Mouse (Mus musculus) gastrocnemius, adult 2 months (tissue): ENCODE data around the gene Nsg2. TPM values are rescaled to one million over a fixed set of nuclear protein-coding genes. Genes with fewer than 3 reads are reported as not detected.
"Not testable (repeated sequence)": the region's sequence is repeated elsewhere in the genome, so short reads cannot be mapped to it uniquely, and the experiment has no call there.

Experiments used
- DNase-seq: peaks from one replicate; pipeline ENCODE4 v3.0.0; 2022
- H3K27ac ChIP-seq: fragments of 200-600 bp; 2 replicates; pipeline ENCODE4 v1.8.1; 2022; ENCODE audit warnings: mild to moderate bottlenecking
- H3K4me3 ChIP-seq: fragments of 200-600 bp; 2 replicates; pipeline ENCODE4 v1.8.1; 2022; ENCODE audit warnings: mild to moderate bottlenecking, moderate library complexity
- CTCF ChIP-seq: fragments of 200-600 bp; IDR thresholded peaks from 2 replicates; pipeline ENCODE4 v1.8.1; 2022; ENCODE audit warnings: antibody characterized with exemption, mild to moderate bottlenecking, moderate library complexity
- intact Hi-C: fragments of 180-260 bp; cut with DNase I; formaldehyde crosslinking; loops from one replicate; pipeline ENCODE4 v1.15.1; 2025
- long read RNA-seq, 2 experiments: library from polyadenylated mRNA; stranded (forward); transcript quantifications; one replicate each; pipeline ENCODE4 v2.0.0; 2021
- total RNA-seq, 2 experiments: library from RNA; stranded (reverse); gene quantifications; 2 replicates each; pipeline ENCODE4 v1.2.3; 2021

Nsg2 gene
- total RNA-seq: not detected
- long read RNA-seq, experiment 1: 0 reads
- long read RNA-seq, experiment 2: 0 reads

DNA sequence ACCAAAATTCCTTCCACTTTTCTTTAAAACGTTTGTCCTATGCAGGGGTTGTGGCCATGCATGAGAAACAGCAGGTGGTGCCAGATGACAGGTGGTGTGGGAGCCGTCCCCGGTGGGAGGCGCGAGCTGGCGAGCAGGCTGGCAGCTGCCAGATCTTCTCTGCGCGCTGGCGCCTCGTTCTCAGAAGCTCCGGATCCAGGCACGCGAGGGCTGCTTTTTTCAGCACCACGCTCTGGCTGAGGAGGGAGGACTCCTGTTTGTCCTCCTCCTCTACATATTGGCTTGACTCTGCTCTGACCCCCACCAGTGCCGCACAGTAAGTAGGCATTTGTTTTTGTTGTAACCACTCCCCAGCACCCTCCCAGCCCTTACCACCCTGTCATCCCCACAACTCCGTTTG lies at the start of gene Nsg2:
TSS of gene Nsg2 (plus strand) at position 183 of the 400 bp plus-strand sequence.
- intact Hi-C loops: loop anchor here (1.0 to 5.0 kb wide), 2 partner anchors 132 to 162 kb away; no protein-coding TSS in a partner anchor

DNA sequence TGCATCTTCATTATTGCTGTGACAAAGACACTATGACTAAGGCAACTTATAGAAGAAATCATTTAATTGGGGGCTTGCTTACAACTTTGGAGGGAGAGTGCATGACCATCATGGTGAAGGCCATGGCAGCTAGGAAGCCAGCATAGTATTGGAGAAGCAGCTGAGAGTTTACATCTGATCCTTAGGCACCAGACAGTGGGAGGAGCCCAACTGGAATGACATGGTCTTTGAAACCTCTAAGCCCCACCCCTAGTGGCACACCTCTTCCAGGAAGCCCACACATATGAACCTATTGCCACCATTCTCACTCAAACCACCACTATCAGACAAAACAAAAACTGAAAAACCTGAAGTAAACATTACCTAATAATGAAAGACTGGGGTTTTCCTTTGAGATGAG lies 40.2 kb upstream of the Nsg2 start:
- Histone ChIP-seq H3K4me3 (no peak overlapping the region), H3K27ac (no peak overlapping the region)
- no peak for DNase-seq
- TF ChIP-seq CTCF: no peak
- intact Hi-C loops: no loop called here

More for the DNA sequence above, at the start of gene Nsg2:
- Histone ChIP-seq H3K4me3 (peak within 1 kb of the TSS; percentile 48), H3K27ac (no peak within 1 kb of the TSS)
- peak; percentile 78 for TF ChIP-seq CTCF
- peak; percentile 86 for DNase-seq

DNA sequence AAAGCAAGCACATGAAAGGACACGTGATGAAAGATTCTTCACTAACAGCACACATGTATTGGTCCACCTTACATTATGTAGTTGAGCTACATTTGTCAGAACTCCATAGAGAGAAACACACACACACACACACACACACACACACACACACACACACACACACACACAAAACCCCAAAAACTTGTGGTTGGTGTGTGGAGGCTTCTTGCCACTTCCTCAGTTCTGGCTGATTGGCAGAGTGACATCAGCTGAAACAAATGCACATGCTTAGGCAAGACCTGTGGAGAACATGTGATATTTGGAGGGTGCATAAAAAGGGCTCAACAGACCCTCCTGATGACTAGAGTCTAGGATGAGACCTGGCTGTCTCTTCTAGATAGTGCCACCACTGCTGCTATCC lies 36.3 kb upstream of the Nsg2 start:
- no peak for TF ChIP-seq CTCF
- no peak overlapping the region for H3K27ac ChIP-seq
- intact Hi-C loops: no loop called here
- no peak for DNase-seq
- H3K4me3 ChIP-seq: no peak overlapping the region

GRCm38 (mm10) chr11:31965256-31966134 lies 34.8 kb upstream of the Nsg2 start, which contains the start of gene 4930524B15Rik:
TSS of gene 4930524B15Rik (plus strand) at chr11:31965592.
- Histone ChIP-seq H3K27ac (no peak within 1 kb of the TSS), H3K4me3 (peak within 1 kb of the TSS; percentile 51)
- intact Hi-C loops: no loop called here
- TF ChIP-seq CTCF: no peak
- DNase-seq: no peak

GRCm38 (mm10) chr11:31974132-31974531 lies 26.1 kb upstream of the Nsg2 start:
- no peak for TF ChIP-seq CTCF
- DNase-seq: no peak
- intact Hi-C loops: no loop called here
- H3K27ac ChIP-seq: no peak overlapping the region
- no peak overlapping the region for H3K4me3 ChIP-seq

DNA sequence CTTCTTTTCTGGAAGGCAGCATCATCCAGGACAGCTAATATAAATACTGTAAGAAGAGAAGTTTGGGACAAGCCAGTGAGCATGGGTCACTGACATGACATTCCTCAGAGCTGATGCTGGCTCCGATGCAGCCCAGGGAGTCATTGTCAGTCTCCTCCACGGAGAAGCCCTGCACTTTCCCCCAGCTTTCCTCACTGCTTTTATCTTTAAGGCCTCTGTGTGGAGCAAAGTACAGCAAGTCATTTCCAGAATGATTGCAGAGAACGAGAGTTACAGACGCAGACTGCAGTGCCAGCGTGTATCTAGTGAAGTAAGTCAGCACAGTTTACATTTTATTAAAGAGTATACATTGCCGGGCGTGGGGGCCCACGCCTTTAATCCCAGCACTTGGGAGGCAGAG lies 25.4 kb upstream of the Nsg2 start:
- intact Hi-C loops: no loop called here
- Histone ChIP-seq H3K27ac (no peak overlapping the region), H3K4me3 (no peak overlapping the region)
- DNase-seq: no peak
- no peak for TF ChIP-seq CTCF

DNA sequence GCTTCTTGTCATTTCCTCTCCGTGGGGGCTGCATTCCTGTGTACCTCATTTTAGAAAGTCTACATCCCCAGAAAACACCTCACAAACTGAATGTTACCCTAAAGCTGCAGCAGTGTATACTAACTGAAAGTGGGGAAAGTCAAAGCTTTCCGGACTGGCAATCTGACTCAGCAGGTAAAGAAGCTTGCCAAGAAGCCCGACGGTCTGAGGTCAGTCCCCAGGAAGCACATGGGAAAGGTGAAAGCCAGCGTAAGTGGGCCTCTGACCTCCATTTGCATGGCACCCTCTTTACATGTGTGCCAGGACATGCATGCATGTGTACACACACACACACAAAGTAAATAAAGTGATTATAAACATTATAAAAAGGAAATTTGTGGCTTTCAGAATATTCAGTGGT lies 24.6 kb upstream of the Nsg2 start:
- Histone ChIP-seq H3K4me3 (no peak overlapping the region), H3K27ac (no peak overlapping the region)
- intact Hi-C loops: no loop called here
- DNase-seq: no peak
- no peak for TF ChIP-seq CTCF

- Histone ChIP-seq H3K4me3 (no peak overlapping the region), H3K27ac (no peak overlapping the region)
- TF ChIP-seq CTCF: no peak
- intact Hi-C loops: no loop called here
- no peak for DNase-seq
Observed at GRCm38 (mm10) chr11:31976137-31976536, 24.1 kb upstream of the Nsg2 start.

GRCm38 (mm10) chr11:31980089-31980488 lies 20.2 kb upstream of the Nsg2 start:
- H3K27ac ChIP-seq, DNase-seq, H3K4me3 ChIP-seq, intact Hi-C loops: not testable (repeated sequence)

DNA sequence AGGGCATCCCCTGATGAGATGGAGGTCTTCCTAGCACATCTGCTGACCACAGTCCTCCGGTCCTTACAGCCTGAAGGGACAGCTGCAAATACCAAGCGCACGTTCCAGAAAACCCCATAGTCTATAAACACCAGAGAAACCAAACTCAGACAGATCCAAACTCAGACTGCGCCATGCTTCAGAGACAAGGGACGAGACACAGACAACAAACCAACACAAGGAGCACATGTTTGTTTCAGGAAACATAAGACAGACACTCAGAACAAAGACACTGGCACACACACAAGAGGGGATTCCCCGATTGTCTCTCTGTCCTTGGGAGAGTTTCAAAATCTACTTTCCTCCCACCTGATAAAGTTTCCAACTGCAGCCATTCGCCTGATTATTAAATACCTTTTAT lies 18.4 kb upstream of the Nsg2 start:
- no peak for DNase-seq
- TF ChIP-seq CTCF: no peak
- intact Hi-C loops: no loop called here
- no peak overlapping the region for H3K27ac ChIP-seq
- H3K4me3 ChIP-seq: no peak overlapping the region

- H3K4me3 ChIP-seq, DNase-seq, intact Hi-C loops, H3K27ac ChIP-seq: not testable (repeated sequence)
Observed at GRCm38 (mm10) chr11:31982247-31982943, 17.9 kb upstream of the Nsg2 start.

DNA sequence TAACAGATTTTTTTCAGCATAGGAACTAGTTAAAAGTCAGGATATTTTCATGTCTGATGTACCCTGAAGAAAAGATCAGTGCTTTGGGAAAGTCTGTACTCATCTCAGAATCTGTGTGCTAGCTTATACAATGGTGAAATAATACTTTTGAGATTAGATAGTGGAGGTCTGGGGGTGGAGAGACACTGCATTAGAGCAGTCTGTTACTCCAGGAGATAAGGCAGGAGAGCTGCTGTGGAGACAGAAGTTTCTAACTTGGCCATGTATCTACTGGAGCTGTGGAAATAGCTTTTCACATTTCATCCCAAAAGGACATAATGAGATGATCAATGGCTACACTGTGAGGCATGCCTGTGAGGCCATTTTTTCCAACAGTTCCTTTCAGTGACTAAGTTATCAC lies 17.0 kb upstream of the Nsg2 start:
- TF ChIP-seq CTCF: no peak

GRCm38 (mm10) chr11:31984786-31985185 lies 15.5 kb upstream of the Nsg2 start:
- DNase-seq: no peak
- intact Hi-C loops: no loop called here
- H3K27ac ChIP-seq: no peak overlapping the region
- no peak for TF ChIP-seq CTCF
- no peak overlapping the region for H3K4me3 ChIP-seq

More for the DNA sequence above, 17.0 kb upstream of the Nsg2 start:
- DNase-seq: no peak
- Histone ChIP-seq H3K4me3 (no peak overlapping the region), H3K27ac (no peak overlapping the region)
- intact Hi-C loops: no loop called here
